Mouse (Mus musculus) heart, postnatal 14 days (tissue): ENCODE data around the gene Rap1gap. TPM values are rescaled to one million over a fixed set of nuclear protein-coding genes. Genes with fewer than 3 reads are reported as not detected.
A peak's percentile ranks its signal among the peaks of the same experiment; 100 is the strongest.

Experiments used
- DNase-seq, 2 experiments: peaks; one replicate each; pipeline ENCODE4 v3.0.0; 2021 to 2022
- intact Hi-C: fragments of 180-260 bp; cut with DNase I; formaldehyde crosslinking; loops from one replicate; pipeline ENCODE4 v1.15.1; 2025
- total RNA-seq, 2 experiments: library from RNA; stranded (reverse); gene quantifications; 2 replicates each; pipeline ENCODE4 v1.2.3; 2021

Rap1gap gene
- total RNA-seq, 2 experiments from 2014 or later, result 13.9 to 18.3 TPM

DNA sequence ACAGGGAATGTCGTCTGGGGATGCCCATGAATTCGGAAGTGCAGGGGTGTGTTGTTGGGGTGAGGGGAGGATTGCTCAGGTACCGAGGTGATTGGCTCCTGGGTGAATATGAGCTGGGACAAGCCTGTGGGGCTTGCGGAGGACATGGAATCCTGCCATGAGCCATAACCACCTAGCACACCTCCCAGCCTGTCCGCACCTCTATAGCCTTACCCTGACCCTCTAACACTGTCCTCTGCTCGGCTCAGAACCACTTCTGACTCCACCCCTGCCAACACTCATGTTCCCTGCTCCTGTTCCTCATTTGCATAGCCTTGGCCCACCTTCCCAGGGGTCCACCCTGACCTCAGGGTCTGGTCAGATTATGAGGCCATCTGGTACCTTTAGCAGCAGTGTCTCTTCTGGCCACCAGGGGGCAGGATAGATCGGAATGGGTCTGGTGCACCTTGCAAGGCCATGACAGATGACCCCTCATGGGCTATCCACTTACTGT is 18.5 kb downstream of the Rap1gap start:
- peak; percentile 34 to 63 for DNase-seq
- intact Hi-C loops, result loop anchor here (1.0 to 2.0 kb wide), 2 partner anchors 39 to 150 kb away; no protein-coding TSS in a partner anchor

DNA sequence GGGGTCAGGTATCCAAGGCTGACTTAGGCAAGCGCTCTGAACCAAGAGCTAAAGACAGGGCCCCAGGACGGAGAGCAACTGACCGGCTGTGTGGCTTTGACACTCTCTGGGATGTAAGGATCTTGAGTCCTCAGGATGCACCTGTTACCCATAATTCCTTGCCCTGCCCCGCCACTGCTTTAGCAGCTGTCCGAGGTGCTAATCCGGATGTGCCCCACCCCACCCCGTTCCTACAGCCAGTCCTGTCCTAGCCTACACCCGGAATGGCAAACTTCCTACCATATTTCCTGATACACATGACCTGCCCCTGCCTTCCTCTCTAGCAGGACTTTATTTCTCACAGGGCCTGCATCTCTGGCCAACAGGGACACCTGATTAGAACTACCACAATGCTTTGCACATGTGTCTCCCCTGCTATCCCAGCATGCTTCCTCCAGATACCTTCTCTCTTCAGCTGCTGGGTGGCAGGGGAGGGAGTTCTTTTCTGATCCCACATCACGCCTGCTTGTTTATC is 20.4 kb downstream of the Rap1gap start:
- intact Hi-C loops, result loop anchor here (2.0 kb wide), 1 partner anchor 22 kb away; no protein-coding TSS in a partner anchor
- peak in 1 of 2 experiments; percentile 17 for DNase-seq

- intact Hi-C loops, result no loop called here
- no peak for DNase-seq
Measured at GRCm38 (mm10) chr4:137686303-137686702, 21.8 kb downstream of the Rap1gap start.

GRCm38 (mm10) chr4:137687234-137687825 is 22.8 kb downstream of the Rap1gap start:
- intact Hi-C loops, result no loop called here
- DNase-seq, result no peak

DNA sequence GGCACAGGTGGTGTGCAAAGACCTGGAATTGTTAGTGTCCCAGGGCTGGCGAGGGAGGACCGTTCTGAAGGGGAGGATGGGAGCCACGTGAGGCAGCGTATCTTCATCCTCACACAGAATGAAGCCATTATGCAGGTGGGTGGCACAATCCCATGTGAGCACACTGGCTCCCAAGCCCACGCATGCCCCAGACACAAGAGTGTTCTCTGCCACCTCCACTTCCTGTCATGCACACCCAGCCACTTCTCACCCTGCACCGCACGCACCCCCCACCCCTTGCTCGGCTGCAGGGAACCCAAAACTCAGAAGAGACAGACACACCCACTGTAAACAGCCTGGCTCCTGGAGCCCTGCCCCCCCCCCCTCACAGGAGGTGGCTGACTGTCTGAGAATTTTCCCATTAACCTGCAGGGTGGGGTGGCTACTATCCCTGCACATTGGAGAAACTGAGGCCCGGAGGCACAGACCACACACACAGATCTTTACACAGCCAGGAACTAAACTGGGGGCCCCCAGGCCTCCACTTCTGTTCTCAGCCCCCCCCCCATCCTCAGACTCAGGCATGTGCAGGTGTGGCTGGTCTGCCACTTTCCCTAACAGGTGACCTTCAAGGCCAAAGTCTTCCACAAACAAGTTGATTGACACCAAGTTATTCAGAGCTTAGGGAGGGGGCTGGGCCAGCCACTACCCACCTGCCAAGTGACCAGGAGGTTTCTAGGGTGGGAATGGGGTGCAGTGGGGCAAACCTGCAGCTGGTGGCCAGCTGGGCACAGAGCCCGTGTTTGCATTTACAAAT is 27.8 kb downstream of the Rap1gap start:
- no peak for DNase-seq
- intact Hi-C loops, result no loop called here

DNA sequence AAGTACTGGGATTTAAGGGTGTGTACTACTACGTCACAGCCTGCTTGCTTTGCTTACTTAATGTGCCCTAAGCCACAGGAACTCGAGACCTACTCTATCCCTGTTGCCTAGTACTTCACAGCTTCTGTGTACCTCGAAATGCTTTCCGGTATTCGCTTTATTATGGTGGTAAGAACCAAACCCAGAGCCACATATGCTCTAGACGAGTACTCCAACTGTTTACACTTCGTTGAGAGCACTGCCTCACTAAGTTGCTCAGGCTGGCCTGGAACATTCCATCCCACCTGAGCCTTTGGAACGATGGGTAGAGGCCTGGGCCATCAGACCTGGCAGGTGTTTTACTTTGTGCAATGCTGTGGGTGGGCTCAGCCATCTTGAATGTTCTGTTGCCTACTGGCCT is 30.8 kb downstream of the Rap1gap start:
- intact Hi-C loops, result no loop called here
- no peak for DNase-seq

GRCm38 (mm10) chr4:137695900-137696299 is 31.4 kb downstream of the Rap1gap start:
- intact Hi-C loops, result no loop called here
- peak; percentile 20 to 49 for DNase-seq

GRCm38 (mm10) chr4:137697156-137697885 is 32.8 kb downstream of the Rap1gap start:
- intact Hi-C loops, result no loop called here
- no peak for DNase-seq

- intact Hi-C loops, result no loop called here
- DNase-seq, result peak in 1 of 2 experiments; percentile 23
Measured at GRCm38 (mm10) chr4:137698076-137698985, 33.8 kb downstream of the Rap1gap start.

- intact Hi-C loops, result no loop called here
- no peak for DNase-seq
Measured at GRCm38 (mm10) chr4:137699264-137700211, 35.0 kb downstream of the Rap1gap start.

- DNase-seq, result no peak
- intact Hi-C loops, result no loop called here
Measured at GRCm38 (mm10) chr4:137700960-137701359, 36.4 kb downstream of the Rap1gap start.

- DNase-seq, result no peak
- intact Hi-C loops, result no loop called here
Measured at GRCm38 (mm10) chr4:137703077-137703476, 38.6 kb downstream of the Rap1gap start.

DNA sequence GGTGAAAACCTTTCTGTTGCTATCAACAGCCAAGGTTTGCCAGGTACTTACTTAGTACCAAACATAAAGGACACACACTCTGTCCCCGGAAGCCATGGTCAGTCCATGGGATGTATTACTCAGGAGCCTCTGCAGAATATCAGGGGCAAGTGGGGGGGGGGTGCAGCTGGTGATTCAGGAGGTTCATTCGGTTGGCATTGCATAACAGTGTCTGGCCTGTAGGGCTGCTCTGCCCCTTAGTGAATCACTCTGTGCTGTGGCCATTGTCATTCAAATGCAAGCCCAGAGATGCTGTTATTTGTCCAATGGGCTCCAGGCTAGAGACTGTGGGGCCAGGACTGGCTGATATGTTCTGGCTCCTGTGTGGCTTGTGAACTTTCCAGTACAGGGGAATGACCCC is 40.0 kb downstream of the Rap1gap start:
- intact Hi-C loops, result no loop called here

DNA sequence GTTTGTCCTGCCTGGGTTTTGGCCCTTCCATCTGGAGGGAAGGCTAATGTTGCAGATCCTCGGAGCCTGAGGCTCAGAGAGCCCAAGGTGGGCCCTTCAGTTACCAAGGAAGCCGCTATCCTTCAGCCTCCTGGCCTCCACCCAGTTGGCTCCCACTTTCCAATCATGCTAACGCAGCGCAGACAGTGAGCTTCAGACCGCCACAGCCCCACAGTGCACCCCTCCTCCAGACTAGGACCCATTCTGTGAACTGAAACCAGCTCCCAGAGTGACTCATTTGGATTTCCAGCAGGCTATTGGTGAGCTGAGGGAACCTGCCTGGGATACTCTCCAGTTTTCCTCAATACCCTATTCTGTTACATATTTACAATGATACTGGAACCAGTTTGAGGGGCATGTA is 40.9 kb downstream of the Rap1gap start:
- no peak for DNase-seq
- intact Hi-C loops, result no loop called here

More for the DNA sequence above, 40.0 kb downstream of the Rap1gap start:
- no peak for DNase-seq

GRCm38 (mm10) chr4:137706510-137706909 is 42.0 kb downstream of the Rap1gap start:
- no peak for DNase-seq
- intact Hi-C loops, result loop anchor here (2.0 kb wide), 1 partner anchor 22 kb away; no protein-coding TSS in a partner anchor

- intact Hi-C loops, result loop anchor here (2.0 kb wide), 1 partner anchor 23 kb away; no protein-coding TSS in a partner anchor
- DNase-seq, result peak; percentile 91
Measured at GRCm38 (mm10) chr4:137707216-137707990, 42.9 kb downstream of the Rap1gap start.

DNA sequence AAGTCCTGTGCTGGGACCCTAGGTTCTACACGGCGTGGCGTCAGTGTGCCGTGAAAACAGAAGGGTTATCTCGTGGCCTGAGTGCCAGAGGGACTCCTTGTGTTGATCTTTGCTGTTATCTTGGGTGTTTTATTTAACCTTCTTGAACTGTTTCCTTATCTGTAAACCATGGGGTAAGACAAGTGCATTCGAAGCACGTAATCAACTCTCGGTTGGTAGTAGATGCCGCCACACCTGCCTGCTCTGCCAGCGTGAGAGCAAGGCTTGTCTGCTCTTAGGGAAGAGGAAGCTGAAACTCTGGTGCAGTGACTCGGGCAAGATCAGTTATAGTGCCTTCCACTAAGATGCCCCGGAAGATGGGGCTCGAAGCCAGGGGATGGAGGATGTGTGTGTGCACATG is 48.4 kb downstream of the Rap1gap start:
- intact Hi-C loops, result no loop called here
- no peak for DNase-seq
